Mouse (Mus musculus) cortical plate, adult 2 months (tissue): ENCODE measurements at regions not wholly inside any gene's neighbourhood (a gene's known extent, or its start where the extent isn't known, plus 50 kb on each side); places are given as distances from the start of the nearest gene placed in this dataset.

Source experiments
- CTCF ChIP-seq: fragments of 200-500 bp; IDR thresholded peaks from 2 replicates; pipeline ENCODE4 v1.5.1; 2011; ENCODE audit warnings: mild to moderate bottlenecking, control low read depth, low read length; ENCODE audit not compliant: insufficient read depth; ENCODE audit errors: extremely low read depth
- POLR2A ChIP-seq: fragments of 200-500 bp; IDR thresholded peaks from 2 replicates; pipeline ENCODE4 v1.6.1; 2011; ENCODE audit warnings: mild to moderate bottlenecking, low read length, control low read depth; ENCODE audit not compliant: insufficient read depth; ENCODE audit errors: extremely low read depth

GRCm38 (mm10) chr14:111808025-111808424, 133.1 kb downstream of the Slitrk5 start:
- TF ChIP-seq CTCF: no peak
- TF ChIP-seq POLR2A: no peak
